Mouse (Mus musculus) liver, embryonic 14.5 days (tissue): ENCODE results near the gene Olfr5. TPM values are rescaled to one million over a fixed set of nuclear protein-coding genes. Genes with fewer than 3 reads are reported as not detected.
"Not testable (repeated sequence)": the region's sequence is repeated elsewhere in the genome, so short reads cannot be mapped to it uniquely, and the experiment has no call there.

Experiments used
- ATAC-seq: fragments of 200-750 bp; cut with Nextera tagmentation; 2 replicates; pipeline ENCODE4 v1.8.0; 2017; ENCODE audit warnings: moderate number of reproducible peaks, mild to moderate bottlenecking, moderate library complexity; ENCODE audit not compliant: insufficient read depth
- DNase-seq, 3 experiments: peaks; one replicate each; pipeline ENCODE4 v3.0.0-alpha.2; 2012 to 2013; ENCODE audit warnings: low read depth in 3 of 3, low spot score in 3 of 3
- H3K27ac ChIP-seq: fragments of 300-500 bp; sonication (generic); 2 replicates; pipeline ENCODE4 v1.5.1; 2014; ENCODE audit warnings: moderate library complexity, mild to moderate bottlenecking, control low read depth, inconsistent platforms
- H3K27me3 ChIP-seq: fragments of 300-500 bp; sonication (generic); 2 replicates; pipeline ENCODE4 v1.6.1; 2014; ENCODE audit warnings: mild to moderate bottlenecking, low read length, moderate library complexity; ENCODE audit not compliant: control insufficient read depth, insufficient read depth
- H3K36me3 ChIP-seq: fragments of 300-500 bp; sonication (generic); replicated peaks from 2 replicates; pipeline ENCODE4 v1.6.1; 2014; ENCODE audit warnings: low read depth; ENCODE audit not compliant: control insufficient read depth, insufficient read depth
- H3K4me1 ChIP-seq, 2 experiments: fragments of 200-500 bp in 1 of 2; fragments of 300-500 bp in 1 of 2; sonication (generic) in 1 of 2; replicated peaks; 2 replicates each; pipeline ENCODE4 v1.6.1; 2012 to 2014; ENCODE audit warnings: antibody characterized with exemption in 1 of 2, inconsistent platforms in 1 of 2, low read length in 1 of 2; ENCODE audit not compliant: control insufficient read depth in 2 of 2, insufficient read depth in 2 of 2
- H3K4me2 ChIP-seq: fragments of 300-500 bp; sonication (generic); 2 replicates; pipeline ENCODE4 v1.6.1; 2014; ENCODE audit warnings: low read depth, mild to moderate bottlenecking, control low read depth, moderate library complexity
- H3K4me3 ChIP-seq, 2 experiments: fragments of 200-500 bp in 1 of 2; fragments of 300-500 bp in 1 of 2; sonication (generic) in 1 of 2; 2 replicates each; pipeline ENCODE4 v1.5.1; 2012 to 2014; ENCODE audit warnings: low read depth in 2 of 2, low read length in 2 of 2, mild to moderate bottlenecking in 2 of 2, control low read depth in 1 of 2, inconsistent platforms in 1 of 2, moderate library complexity in 1 of 2; ENCODE audit not compliant: insufficient read depth in 1 of 2
- H3K9ac ChIP-seq: fragments of 300-500 bp; sonication (generic); replicated peaks from 2 replicates; pipeline ENCODE4 v1.6.1; 2014; ENCODE audit warnings: mild to moderate bottlenecking, control low read depth, moderate library complexity
- H3K9me3 ChIP-seq: fragments of 300-500 bp; sonication (generic); 2 replicates; pipeline ENCODE4 v1.6.1; 2016; ENCODE audit warnings: low read length, mixed read lengths; ENCODE audit not compliant: control insufficient read depth
- CTCF ChIP-seq: IDR thresholded peaks from 2 replicates; pipeline ENCODE4 v1.5.1; 2016; ENCODE audit warnings: antibody characterized with exemption, low read depth, control low read depth
- EP300 ChIP-seq: IDR thresholded peaks from 2 replicates; pipeline ENCODE4 v1.6.1; 2016; ENCODE audit warnings: antibody characterized with exemption, low read depth
- whole genome bisulfite sequencing: fragments of 180-500 bp; shearing (Covaris S2); extraction: QIAGEN DNeasy Blood & Tissue Kit; methylation state at CpG from one replicate; pipeline ENCODE4 v1.1.7; 2014; ENCODE audit not compliant: insufficient replicate concordance; 5-methylcytosine and 5-hydroxymethylcytosine counted together
- polyA plus RNA-seq, 2 experiments: library from polyadenylated mRNA; depleted of rRNA in 1 of 2; stranded (reverse) in 1 of 2; unstranded in 1 of 2; fragments of >200 nt; fragmentation: Nextera tagmentation in 1 of 2; extraction: Ambion mirVana in 1 of 2; gene quantifications; 2 replicates each; pipeline versions ENCODE4 v1.2.1 to v1.2.3; 2012 to 2014

Gene Olfr5
- polyA plus RNA-seq, 2 experiments = not detected

DNA sequence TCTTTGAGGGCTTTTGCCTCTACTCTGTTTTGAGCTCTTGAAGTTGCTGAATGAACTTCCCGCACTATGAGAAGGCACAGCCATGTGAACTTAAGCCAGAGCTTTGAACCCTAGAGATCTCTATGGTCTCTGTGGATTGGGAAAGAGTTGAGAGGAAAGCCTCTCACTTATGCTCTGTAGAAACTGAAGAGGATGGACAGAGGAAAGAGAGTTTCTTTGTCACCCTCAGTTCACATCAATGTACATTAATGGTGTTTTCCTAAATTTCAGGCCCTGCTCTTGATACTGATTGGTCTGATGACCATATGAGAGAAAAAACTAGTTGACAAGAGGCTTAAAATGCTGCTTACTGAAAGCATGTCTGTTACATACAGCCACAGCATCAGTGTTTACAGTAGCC lies 21.9 kb upstream of the Olfr5 start, which contains the start of gene Olfr1348:
Gene Olfr1348 (minus strand): TSS at position 101 of the 400 bp plus-strand sequence.
- ATAC-seq (no peak), DNase-seq (no peak)
- Histone ChIP-seq H3K9me3 (no peaks in the 10 kb centered on the region), H3K36me3 (no peaks in the 10 kb centered on the region), H3K9ac (no peak within 1 kb of the TSS), H3K27me3 (no peaks in the 10 kb centered on the region), H3K27ac (no peak within 1 kb of the TSS), H3K4me3 (no peak within 1 kb of the TSS), H3K4me2 (no peak within 1 kb of the TSS), H3K4me1 (no peaks in the 10 kb centered on the region)
- TF ChIP-seq CTCF = no peak
- TF ChIP-seq EP300 = no peak
- 74% methylated on average over 1 of the region's 1 CpGs for WGBS

DNA sequence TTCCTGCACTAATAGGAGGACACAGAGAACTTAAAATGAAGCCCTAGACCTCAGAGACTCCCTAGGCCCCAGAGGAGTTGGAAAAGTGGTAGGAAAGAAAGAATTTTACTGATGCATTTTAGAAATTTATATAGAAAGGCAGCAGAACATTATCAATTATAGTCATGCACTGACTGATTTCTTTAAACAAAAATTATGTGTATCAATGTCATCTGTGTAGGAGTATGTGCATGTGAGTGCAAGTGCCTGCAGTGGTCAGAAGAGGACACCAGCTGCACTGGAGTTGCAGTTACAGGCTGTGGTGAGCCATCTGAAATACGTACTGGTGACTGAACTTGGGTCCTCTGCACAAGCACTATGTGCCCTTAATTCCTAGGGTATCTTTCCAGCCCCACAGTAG lies 12.9 kb upstream of the Olfr5 start, which contains the start of gene Olfr1347:
Gene Olfr1347 (minus strand): TSS at position 101 of the 400 bp plus-strand sequence.
- no peaks in the 10 kb centered on the region for H3K27me3 ChIP-seq
- no peaks in the 10 kb centered on the region for H3K4me1 ChIP-seq
- TF ChIP-seq CTCF (no peak), EP300 (no peak)
- DNase-seq (no peak), ATAC-seq (no peak)
- 30% methylated on average over 1 of the region's 1 CpGs for WGBS
- H3K4me2 ChIP-seq = no peak within 1 kb of the TSS
- H3K36me3 ChIP-seq = no peaks in the 10 kb centered on the region
- H3K9me3 ChIP-seq = no peaks in the 10 kb centered on the region
- H3K27ac ChIP-seq = no peak within 1 kb of the TSS
- H3K9ac ChIP-seq = no peak within 1 kb of the TSS
- H3K4me3 ChIP-seq = no peak within 1 kb of the TSS

DNA sequence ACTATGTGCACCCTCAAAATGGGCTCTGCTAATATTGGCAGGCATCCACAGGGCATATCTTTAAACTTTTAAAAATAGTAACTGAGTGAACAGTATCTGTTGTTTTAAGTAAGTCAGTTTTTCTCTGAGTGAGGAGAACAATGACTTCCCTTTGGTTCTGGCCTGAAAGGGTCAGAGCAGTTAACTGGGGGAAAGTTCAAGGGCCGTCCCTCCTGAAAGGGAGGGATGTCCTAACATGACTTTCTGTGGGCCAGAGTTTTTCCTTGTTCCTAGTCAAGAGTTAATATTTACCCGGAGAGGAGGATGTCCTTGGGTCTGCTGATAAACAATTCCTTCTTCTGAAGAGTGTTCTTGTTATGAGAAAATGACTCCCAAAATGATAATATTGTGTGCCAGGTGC lies 9.1 kb downstream of the Olfr5 start:
- not testable (repeated sequence) for H3K9me3 ChIP-seq, H3K4me3 ChIP-seq, ATAC-seq, DNase-seq, H3K4me2 ChIP-seq, H3K27me3 ChIP-seq, H3K9ac ChIP-seq, H3K36me3 ChIP-seq, H3K27ac ChIP-seq, H3K4me1 ChIP-seq
- 49% methylated on average over 2 of the region's 2 CpGs for WGBS

DNA sequence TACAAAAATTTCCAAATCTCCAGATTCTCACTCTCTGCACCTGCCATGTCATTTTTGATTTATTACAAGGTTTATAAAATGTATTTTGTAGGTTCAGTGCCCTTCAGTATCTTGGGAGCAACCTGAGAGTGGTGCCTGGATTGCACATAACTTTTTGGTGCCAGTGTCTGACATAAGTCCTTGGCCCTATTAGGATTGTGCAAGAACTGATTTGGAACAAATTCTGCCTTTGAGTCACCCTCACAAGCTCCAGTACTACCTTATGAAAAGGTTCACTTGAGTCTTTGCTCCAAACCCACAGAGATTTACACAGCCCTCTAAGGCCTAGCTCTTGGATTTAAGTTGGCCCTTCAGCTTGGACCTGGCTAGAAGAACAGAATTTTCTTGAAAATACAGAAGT lies 19.8 kb downstream of the Olfr5 start, which contains the start of gene Olfr1346:
Gene Olfr1346 (plus strand): TSS at position 151 of the 400 bp plus-strand sequence.
- DNase-seq = no peak
- no peak within 1 kb of the TSS for H3K27ac ChIP-seq
- H3K9me3 ChIP-seq = no peaks in the 10 kb centered on the region
- no peak within 1 kb of the TSS for H3K4me3 ChIP-seq
- TF ChIP-seq EP300 (no peak), CTCF (no peak)
- H3K9ac ChIP-seq = no peak within 1 kb of the TSS
- no peaks in the 10 kb centered on the region for H3K36me3 ChIP-seq
- no peak within 1 kb of the TSS for H3K4me2 ChIP-seq
- no peak for ATAC-seq
- no peaks in the 10 kb centered on the region for H3K27me3 ChIP-seq
- no peaks in the 10 kb centered on the region for H3K4me1 ChIP-seq

DNA sequence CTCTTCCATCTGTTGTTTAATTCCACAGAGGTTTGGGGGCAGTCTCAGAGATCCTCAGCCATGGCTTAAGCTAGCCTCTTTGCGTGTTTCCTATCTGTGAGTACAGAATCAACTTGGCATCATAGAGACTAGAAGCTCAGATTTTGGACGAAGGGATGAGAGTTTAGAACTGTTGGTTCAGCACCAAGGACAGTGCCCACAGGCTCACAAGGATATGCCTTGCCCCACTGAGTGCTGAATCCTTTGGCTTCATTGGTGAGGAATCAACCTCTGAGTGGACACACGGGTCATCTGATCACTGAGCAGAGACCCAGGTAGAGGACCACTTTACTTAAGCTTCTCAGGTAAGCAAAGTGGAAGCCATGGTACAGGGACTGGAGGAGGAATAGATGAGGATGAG lies 30.3 kb downstream of the Olfr5 start:
- H3K27me3 ChIP-seq = no peaks in the 10 kb centered on the region
- no peak overlapping the region for H3K4me3 ChIP-seq
- H3K27ac ChIP-seq = no peak overlapping the region
- H3K36me3 ChIP-seq = no peaks in the 10 kb centered on the region
- no peaks in the 10 kb centered on the region for H3K4me1 ChIP-seq
- WGBS = 24% methylated on average over 3 of the region's 3 CpGs
- DNase-seq (no peak), ATAC-seq (no peak)
- TF ChIP-seq CTCF = no peak
- TF ChIP-seq EP300 = no peak
- H3K9me3 ChIP-seq = no peaks in the 10 kb centered on the region
- H3K4me2 ChIP-seq = no peak overlapping the region
- no peak overlapping the region for H3K9ac ChIP-seq
